Mouse (Mus musculus) naive thymus-derived CD4-positive, alpha-beta T cell, adult 5 months (primary cell): ENCODE data around the gene Rnf224. TPM values are rescaled to one million over a fixed set of nuclear protein-coding genes. Genes with fewer than 3 reads are reported as not detected.

Experiments used
- polyA plus RNA-seq: library from polyadenylated mRNA; unstranded; fragments of 100-300 nt; shearing (Covaris generic); gene quantifications from one replicate; pipeline ENCODE4 v1.2.1, GENCODE M21; 2017

Gene Rnf224
- polyA plus RNA-seq, result not detected

GRCm38 (mm10) chr2:25236614-25237013 lies at the start of gene Rnf224:
Gene Rnf224, minus strand, starts transcription at chr2:25236787.

GRCm38 (mm10) chr2:25271827-25272511 lies 35.4 kb upstream of the Rnf224 start, which contains the start of the genes Ssna1 and Anapc2:
Gene Ssna1, minus strand, starts transcription at chr2:25272438.
Gene Anapc2, plus strand, starts transcription at chr2:25272478.

GRCm38 (mm10) chr2:25262291-25262767 lies 25.7 kb upstream of the Rnf224 start, which contains the start of gene Tprn:
Gene Tprn, plus strand, starts transcription at chr2:25262618.

GRCm38 (mm10) chr2:25255284-25255779 lies 18.7 kb upstream of the Rnf224 start, which contains the start of gene Tmem203:
Gene Tmem203, plus strand, starts transcription at chr2:25255439.

GRCm38 (mm10) chr2:25246183-25247072 lies 9.8 kb upstream of the Rnf224 start, which contains the start of gene AL732309.1:
Gene AL732309.1, minus strand, starts transcription at chr2:25246863.

GRCm38 (mm10) chr2:25242101-25242506 lies 5.5 kb upstream of the Rnf224 start, which contains the start of the genes Rnf208 and Cysrt1:
Gene Rnf208, plus strand, starts transcription at chr2:25242255.
Gene Cysrt1, minus strand, starts transcription at chr2:25242452.

GRCm38 (mm10) chr2:25234050-25234449 lies 2.5 kb downstream of the Rnf224 start, which contains the start of gene Slc34a3:
Gene Slc34a3, minus strand, starts transcription at chr2:25234364.

GRCm38 (mm10) chr2:25224492-25224765 lies 12.2 kb downstream of the Rnf224 start, which contains the start of gene Tubb4b:
Gene Tubb4b, minus strand, starts transcription at chr2:25224702.

GRCm38 (mm10) chr2:25218445-25218844 lies 18.1 kb downstream of the Rnf224 start, which contains the start of gene Fam166a:
Gene Fam166a, plus strand, starts transcription at chr2:25218745.

GRCm38 (mm10) chr2:25214444-25214843 lies 22.1 kb downstream of the Rnf224 start, which contains the start of gene Stpg3:
Gene Stpg3, minus strand, starts transcription at chr2:25214637.

GRCm38 (mm10) chr2:25211121-25211670 lies 25.4 kb downstream of the Rnf224 start, which contains the start of gene Nelfb:
Gene Nelfb, minus strand, starts transcription at chr2:25211489.

GRCm38 (mm10) chr2:25196172-25196954 lies 40.2 kb downstream of the Rnf224 start, which contains the start of gene Tor4a:
Gene Tor4a, minus strand, starts transcription at chr2:25196886.

Other genes with a start within 250 kb of the Rnf224 start
- 20.8 TPM for gene Nsmf, start 182.4 kb downstream of the Rnf224 start, polyA plus RNA-seq
- gene Entpd8, start 156.5 kb downstream of the Rnf224 start, polyA plus RNA-seq, result not detected
- gene Noxa1, start 141.6 kb downstream of the Rnf224 start, polyA plus RNA-seq, result not detected
- 3.0 TPM for gene Nrarp, start 56.0 kb downstream of the Rnf224 start, polyA plus RNA-seq
- gene Tor4a, start 39.9 kb downstream of the Rnf224 start, polyA plus RNA-seq, result 20.7 TPM
- gene Nelfb, start 25.3 kb downstream of the Rnf224 start, polyA plus RNA-seq, result 97.1 TPM
- not detected for gene Stpg3, start 22.1 kb downstream of the Rnf224 start, polyA plus RNA-seq
- gene Fam166a, start 18.0 kb downstream of the Rnf224 start, polyA plus RNA-seq, result not detected
- 99.9 TPM for gene Tubb4b, start 12.1 kb downstream of the Rnf224 start, polyA plus RNA-seq
- gene Slc34a3, start 2.4 kb downstream of the Rnf224 start, polyA plus RNA-seq, result not detected
- gene Rnf208, start 5.5 kb upstream of the Rnf224 start, polyA plus RNA-seq, result 0.37 TPM
- gene Cysrt1, start 5.7 kb upstream of the Rnf224 start, polyA plus RNA-seq, result not detected
- gene AL732309.1, start 10.1 kb upstream of the Rnf224 start, polyA plus RNA-seq, result 9.7 TPM
- gene Tmem203, start 18.7 kb upstream of the Rnf224 start, polyA plus RNA-seq, result 26.6 TPM
- gene Tprn, start 25.8 kb upstream of the Rnf224 start, polyA plus RNA-seq, result 24.1 TPM
- 81.2 TPM for gene Ssna1, start 35.7 kb upstream of the Rnf224 start, polyA plus RNA-seq
- gene Anapc2, start 35.7 kb upstream of the Rnf224 start, polyA plus RNA-seq, result 101 TPM
- gene Tmem210, start 51.4 kb upstream of the Rnf224 start, polyA plus RNA-seq, result not detected
- not detected for gene Lrrc26, start 53.1 kb upstream of the Rnf224 start, polyA plus RNA-seq
- not detected for gene Grin1, start 82.4 kb upstream of the Rnf224 start, polyA plus RNA-seq
- gene Man1b1, start 95.6 kb upstream of the Rnf224 start, polyA plus RNA-seq, result 26.7 TPM
- gene Dpp7, start 119.6 kb upstream of the Rnf224 start, polyA plus RNA-seq, result 6.7 TPM
- 14.2 TPM for gene Uap1l1, start 128.9 kb upstream of the Rnf224 start, polyA plus RNA-seq
- gene Sapcd2, start 135.5 kb upstream of the Rnf224 start, polyA plus RNA-seq, result not detected
- gene Entpd2, start 159.1 kb upstream of the Rnf224 start, polyA plus RNA-seq, result not detected
- 0.47 TPM for gene Npdc1, start 162.6 kb upstream of the Rnf224 start, polyA plus RNA-seq
- not detected for gene Fut7, start 186.5 kb upstream of the Rnf224 start, polyA plus RNA-seq
- 44.9 TPM for gene Abca2, start 191.9 kb upstream of the Rnf224 start, polyA plus RNA-seq
- gene Clic3, start 220.1 kb upstream of the Rnf224 start, polyA plus RNA-seq, result 5.1 TPM
- gene Paxx, start 224.3 kb upstream of the Rnf224 start, polyA plus RNA-seq, result 74.5 TPM
- gene Ptgds, start 233.3 kb upstream of the Rnf224 start, polyA plus RNA-seq, result not detected